Mouse (Mus musculus): ENCODE measurements at regions not wholly inside any gene's neighbourhood (a gene's known extent, or its start where the extent isn't known, plus 50 kb on each side); places are given as distances from the start of the nearest gene placed in this dataset.

GRCm38 (mm10) chr10:56597382-56597781, 220.3 kb downstream of the Gja1 start:
- DNase-seq = peak; percentile 8

- peak; percentile 5 for DNase-seq
These were observed 221.1 kb downstream of the Gja1 start for GRCm38 (mm10) chr10:56598191-56598590.

- peak; percentile 41 for DNase-seq
These were observed 222.8 kb downstream of the Gja1 start for GRCm38 (mm10) chr10:56599923-56600322.

GRCm38 (mm10) chr10:56611564-56612288, 234.6 kb downstream of the Gja1 start:
- DNase-seq = no peak

GRCm38 (mm10) chr10:56642656-56643055, 265.5 kb downstream of the Gja1 start:
- DNase-seq = no peak

- DNase-seq = no peak
These were observed 266.4 kb downstream of the Gja1 start for GRCm38 (mm10) chr10:56643376-56644135.

GRCm38 (mm10) chr10:56660501-56660900, 283.4 kb downstream of the Gja1 start:
- DNase-seq = no peak

- no peak for DNase-seq
These were observed 296.8 kb downstream of the Gja1 start for GRCm38 (mm10) chr10:56673919-56674318.

- peak; percentile 23 for DNase-seq
These were observed 305.8 kb downstream of the Gja1 start for GRCm38 (mm10) chr10:56682901-56683300.

GRCm38 (mm10) chr10:56685655-56686250, 308.6 kb downstream of the Gja1 start:
- DNase-seq = peak; percentile 28

GRCm38 (mm10) chr10:56691467-56691866, 314.3 kb downstream of the Gja1 start:
- no peak for DNase-seq

- DNase-seq = no peak
These were observed 318.0 kb downstream of the Gja1 start for GRCm38 (mm10) chr10:56695100-56695499.

GRCm38 (mm10) chr10:56700126-56700525, 323.0 kb downstream of the Gja1 start:
- no peak for DNase-seq

GRCm38 (mm10) chr10:56708411-56708810, 331.3 kb downstream of the Gja1 start:
- peak; percentile 62 for DNase-seq

- no peak for DNase-seq
These were observed 331.8 kb downstream of the Gja1 start for GRCm38 (mm10) chr10:56708886-56709285.

- no peak for DNase-seq
These were observed 335.5 kb downstream of the Gja1 start for GRCm38 (mm10) chr10:56712611-56713105.

GRCm38 (mm10) chr10:56737073-56737472, 359.9 kb downstream of the Gja1 start:
- no peak for DNase-seq

GRCm38 (mm10) chr10:56739621-56740020, 362.5 kb downstream of the Gja1 start:
- no peak for DNase-seq

- peak; percentile 74 for DNase-seq
These were observed 375.0 kb downstream of the Gja1 start for GRCm38 (mm10) chr10:56752134-56752533.

GRCm38 (mm10) chr10:56753576-56753975, 376.4 kb downstream of the Gja1 start:
- DNase-seq = no peak

GRCm38 (mm10) chr10:56754546-56755175, 377.5 kb downstream of the Gja1 start:
- peak; percentile 55 for DNase-seq

GRCm38 (mm10) chr10:56770629-56771028, 393.5 kb downstream of the Gja1 start:
- no peak for DNase-seq

- no peak for DNase-seq
These were observed 405.1 kb downstream of the Gja1 start for GRCm38 (mm10) chr10:56782265-56782664.
